Mouse (Mus musculus) neural tube, embryonic 11.5 days (tissue): ENCODE data around the gene Trim11. TPM values are rescaled to one million over a fixed set of nuclear protein-coding genes. Genes with fewer than 3 reads are reported as not detected.

Experiments used
- ATAC-seq: fragments of 200-750 bp; cut with Nextera tagmentation; 2 replicates; pipeline ENCODE4 v1.8.0; 2017; ENCODE audit warnings: moderate number of reproducible peaks, mild to moderate bottlenecking, moderate TSS enrichment, moderate library complexity; ENCODE audit not compliant: insufficient read depth, low FRiP score, low TSS enrichment
- DNase-seq: peaks from one replicate; pipeline ENCODE4 v3.0.0-alpha.2; 2015; ENCODE audit warnings: low spot score
- H3K27ac ChIP-seq: fragments of 300-500 bp; sonication (generic); 2 replicates; pipeline ENCODE4 v1.5.1; 2014; ENCODE audit warnings: low read depth, mild to moderate bottlenecking, low read length
- H3K27me3 ChIP-seq: fragments of 300-500 bp; sonication (generic); 2 replicates; pipeline ENCODE4 v1.6.1; 2014; ENCODE audit warnings: mild to moderate bottlenecking, low read length, mixed read lengths; ENCODE audit not compliant: control insufficient read depth, insufficient read depth
- H3K36me3 ChIP-seq: fragments of 300-500 bp; sonication (generic); 2 replicates; pipeline ENCODE4 v1.6.1; 2014; ENCODE audit warnings: mild to moderate bottlenecking, low read length, moderate library complexity, mixed read lengths; ENCODE audit not compliant: control insufficient read depth, insufficient read depth
- H3K4me1 ChIP-seq: fragments of 300-500 bp; sonication (generic); 2 replicates; pipeline ENCODE4 v1.6.1; 2014; ENCODE audit warnings: low read length, mixed read lengths; ENCODE audit not compliant: control insufficient read depth, insufficient read depth
- H3K4me2 ChIP-seq: fragments of 300-500 bp; sonication (generic); 2 replicates; pipeline ENCODE4 v1.6.1; 2014; ENCODE audit warnings: low read depth, mild to moderate bottlenecking, moderate library complexity
- H3K4me3 ChIP-seq: fragments of 300-500 bp; sonication (generic); 2 replicates; pipeline ENCODE4 v1.5.1; 2014; ENCODE audit warnings: low read depth, low read length
- H3K9ac ChIP-seq: fragments of 300-500 bp; sonication (generic); 2 replicates; pipeline ENCODE4 v1.6.1; 2014; ENCODE audit warnings: mild to moderate bottlenecking, low read length
- H3K9me3 ChIP-seq: fragments of 300-500 bp; sonication (generic); 2 replicates; pipeline ENCODE4 v1.6.1; 2016; ENCODE audit warnings: low read length; ENCODE audit not compliant: control insufficient read depth
- WGBS: fragments of 180-500 bp; shearing (Covaris S2); extraction: QIAGEN DNeasy Blood & Tissue Kit; methylation state at CpG from one replicate; pipeline ENCODE4 v1.1.7; 2014; 5-methylcytosine and 5-hydroxymethylcytosine counted together
- polyA plus RNA-seq: library from polyadenylated mRNA; unstranded; fragments of >200 nt; fragmentation: Nextera tagmentation; extraction: Ambion mirVana; gene quantifications from 2 replicates; pipeline ENCODE4 v1.2.1, GENCODE M21; 2014

Trim11 gene
- polyA plus RNA-seq, 1 experiment from 2014 or later = 20.8 TPM

- Histone ChIP-seq H3K9me3 (no peaks in the 10 kb centered on the region), H3K27me3 (no peaks in the 10 kb centered on the region), H3K4me1 (no peaks in the 10 kb centered on the region), H3K9ac (no peak overlapping the region), H3K4me2 (no peak overlapping the region), H3K36me3 (peaks cover 4% of the 10 kb centered on the region; the same call in 1 of the 2 replicates), H3K4me3 (no peak overlapping the region), H3K27ac (no peak overlapping the region)
- no peak for DNase-seq
- no peak for ATAC-seq
- 88% methylated on average over 21 of the region's 21 CpGs for WGBS
Observed at GRCm38 (mm10) chr11:58970831-58971530, 6.9 kb upstream of the Trim11 start.

- Histone ChIP-seq H3K9ac (no peak overlapping the region), H3K36me3 (peaks cover 4% of the 10 kb centered on the region; the same call in 1 of the 2 replicates), H3K9me3 (no peaks in the 10 kb centered on the region), H3K4me2 (no peak overlapping the region), H3K4me3 (no peak overlapping the region), H3K4me1 (peaks cover under 1% of the 10 kb centered on the region; the same call in 1 of the 2 replicates), H3K27me3 (no peaks in the 10 kb centered on the region), H3K27ac (no peak overlapping the region)
- WGBS = 96% methylated on average over 3 of the region's 3 CpGs
- ATAC-seq = no peak
- no peak for DNase-seq
Observed at GRCm38 (mm10) chr11:58971796-58972195, 6.1 kb upstream of the Trim11 start.

- DNase-seq = no peak
- ATAC-seq = no peak
Observed at GRCm38 (mm10) chr11:58974414-58974813, 3.5 kb upstream of the Trim11 start.

GRCm38 (mm10) chr11:58977150-58977549 lies 743 bp upstream of the Trim11 start:
- Histone ChIP-seq H3K4me1 (peaks cover 21% of the 10 kb centered on the region), H3K4me2 (peak overlapping the region; percentile 81), H3K27ac (peak overlapping the region; percentile 70), H3K27me3 (no peaks in the 10 kb centered on the region), H3K9me3 (no peaks in the 10 kb centered on the region), H3K9ac (peak overlapping the region; percentile 91), H3K36me3 (peaks cover 3% of the 10 kb centered on the region; the same call in 1 of the 2 replicates), H3K4me3 (peak overlapping the region; percentile 96)
- no peak for ATAC-seq
- peak; percentile 47 for DNase-seq
- WGBS = under 1% methylated on average over 29 of the region's 29 CpGs

More at GRCm38 (mm10) chr11:58974414-58974813, 3.5 kb upstream of the Trim11 start:
- Histone ChIP-seq H3K36me3 (peaks cover 4% of the 10 kb centered on the region; the same call in 1 of the 2 replicates), H3K4me3 (no peak overlapping the region), H3K27me3 (no peaks in the 10 kb centered on the region), H3K27ac (no peak overlapping the region), H3K9me3 (no peaks in the 10 kb centered on the region), H3K4me2 (no peak overlapping the region), H3K9ac (no peak overlapping the region), H3K4me1 (peaks cover 13% of the 10 kb centered on the region)
- 89% methylated on average over 3 of the region's 3 CpGs for WGBS

- no peak for DNase-seq
- no peaks in the 10 kb centered on the region for H3K27me3 ChIP-seq
- peaks cover 21% of the 10 kb centered on the region for H3K4me1 ChIP-seq
- H3K4me2 ChIP-seq = peak overlapping the region; percentile 81
- peak; percentile 20; the same call in 1 of the 2 replicates for ATAC-seq
- WGBS = under 1% methylated on average over 21 of the region's 21 CpGs
- peak overlapping the region; percentile 91 for H3K9ac ChIP-seq
- H3K4me3 ChIP-seq = peak overlapping the region; percentile 96
- peak overlapping the region; percentile 70; the same call in 1 of the 2 replicates for H3K27ac ChIP-seq
- peaks cover 3% of the 10 kb centered on the region; the same call in 1 of the 2 replicates for H3K36me3 ChIP-seq
- H3K9me3 ChIP-seq = no peaks in the 10 kb centered on the region
Observed at GRCm38 (mm10) chr11:58977607-58978026, 276 bp upstream of the Trim11 start.

GRCm38 (mm10) chr11:58978706-58979030 lies 775 bp downstream of the Trim11 start:
- Histone ChIP-seq H3K4me1 (peaks cover 21% of the 10 kb centered on the region), H3K36me3 (peaks cover 3% of the 10 kb centered on the region; the same call in 1 of the 2 replicates), H3K27me3 (no peaks in the 10 kb centered on the region), H3K4me3 (peak overlapping the region; percentile 96), H3K9me3 (no peaks in the 10 kb centered on the region), H3K4me2 (peak overlapping the region; percentile 81), H3K9ac (peak overlapping the region; percentile 91), H3K27ac (no peak overlapping the region)
- WGBS = 1% methylated on average over 5 of the region's 5 CpGs
- DNase-seq = no peak
- no peak for ATAC-seq

GRCm38 (mm10) chr11:58979183-58979582 lies 1.3 kb downstream of the Trim11 start:
- no peak overlapping the region for H3K27ac ChIP-seq
- H3K27me3 ChIP-seq = no peaks in the 10 kb centered on the region
- peaks cover 21% of the 10 kb centered on the region for H3K4me1 ChIP-seq
- DNase-seq (no peak), ATAC-seq (no peak)
- peaks cover 5% of the 10 kb centered on the region for H3K36me3 ChIP-seq
- WGBS = 90% methylated on average over 3 of the region's 3 CpGs
- no peaks in the 10 kb centered on the region for H3K9me3 ChIP-seq
- peak overlapping the region; percentile 96 for H3K4me3 ChIP-seq
- peak overlapping the region; percentile 33 for H3K9ac ChIP-seq
- peak overlapping the region; percentile 81 for H3K4me2 ChIP-seq

- H3K4me1 ChIP-seq = peaks cover 21% of the 10 kb centered on the region
- H3K27ac ChIP-seq = no peak overlapping the region
- no peaks in the 10 kb centered on the region for H3K9me3 ChIP-seq
- DNase-seq (no peak), ATAC-seq (no peak)
- H3K36me3 ChIP-seq = peaks cover 8% of the 10 kb centered on the region
- no peaks in the 10 kb centered on the region for H3K27me3 ChIP-seq
- 87% methylated on average over 7 of the region's 7 CpGs for WGBS
- H3K9ac ChIP-seq = peak overlapping the region; percentile 33; the same call in 1 of the 2 replicates
- peak overlapping the region; percentile 96 for H3K4me3 ChIP-seq
- H3K4me2 ChIP-seq = peak overlapping the region; percentile 81
Observed at GRCm38 (mm10) chr11:58979661-58980060, 1.8 kb downstream of the Trim11 start.
